Mouse (Mus musculus): ENCODE results near the gene Cog3.

The Cog3 gene

GRCm38 (mm10) chr14:75761028-75761805 lies 6.9 kb upstream of the Cog3 start:
- in situ Hi-C loops (cut with MboI, MseI), result no loop called here

GRCm38 (mm10) chr14:75758401-75758800 lies 4.1 kb upstream of the Cog3 start:
- in situ Hi-C loops (cut with MboI, MseI), result no loop called here

GRCm38 (mm10) chr14:75757821-75758220 lies 3.5 kb upstream of the Cog3 start:
- in situ Hi-C loops (cut with MboI, MseI), result no loop called here

- in situ Hi-C loops (cut with MboI, MseI), result no loop called here
Measured at GRCm38 (mm10) chr14:75756971-75757370, 2.7 kb upstream of the Cog3 start.

GRCm38 (mm10) chr14:75753206-75753605 lies 1.1 kb downstream of the Cog3 start:
- in situ Hi-C loops (cut with MboI, MseI), result no loop called here

GRCm38 (mm10) chr14:75751040-75751439 lies 3.3 kb downstream of the Cog3 start:
- in situ Hi-C loops (cut with MboI, MseI), result no loop called here

- in situ Hi-C loops (cut with MboI, MseI), result no loop called here
Measured at GRCm38 (mm10) chr14:75749123-75749522, 5.2 kb downstream of the Cog3 start.

- in situ Hi-C loops (cut with MboI, MseI), result no loop called here
Measured at GRCm38 (mm10) chr14:75747960-75748359, 6.4 kb downstream of the Cog3 start.

GRCm38 (mm10) chr14:75741904-75742303 lies 12.4 kb downstream of the Cog3 start:
- in situ Hi-C loops (cut with MboI, MseI), result no loop called here

GRCm38 (mm10) chr14:75735597-75735996 lies 18.7 kb downstream of the Cog3 start:
- in situ Hi-C loops (cut with MboI, MseI), result loop anchor here (5.0 kb wide), 1 partner anchor 523 kb away; no protein-coding TSS in a partner anchor

- in situ Hi-C loops (cut with MboI, MseI), result no loop called here
Measured at GRCm38 (mm10) chr14:75732631-75733030, 21.7 kb downstream of the Cog3 start.

- in situ Hi-C loops (cut with MboI, MseI), result no loop called here
Measured at GRCm38 (mm10) chr14:75731361-75731760, 23.0 kb downstream of the Cog3 start.

GRCm38 (mm10) chr14:75728111-75728510 lies 26.2 kb downstream of the Cog3 start:
- in situ Hi-C loops (cut with MboI, MseI), result no loop called here

GRCm38 (mm10) chr14:75727046-75727445 lies 27.3 kb downstream of the Cog3 start:
- in situ Hi-C loops (cut with MboI, MseI), result no loop called here

- in situ Hi-C loops (cut with MboI, MseI), result no loop called here
Measured at GRCm38 (mm10) chr14:75722816-75723215, 31.5 kb downstream of the Cog3 start.

GRCm38 (mm10) chr14:75721977-75722563 lies 32.2 kb downstream of the Cog3 start:
- in situ Hi-C loops (cut with MboI, MseI), result no loop called here

GRCm38 (mm10) chr14:75720121-75720520 lies 34.2 kb downstream of the Cog3 start:
- in situ Hi-C loops (cut with MboI, MseI), result no loop called here

- in situ Hi-C loops (cut with MboI, MseI), result no loop called here
Measured at GRCm38 (mm10) chr14:75716410-75716809, 37.9 kb downstream of the Cog3 start.

GRCm38 (mm10) chr14:75713661-75714060 lies 40.7 kb downstream of the Cog3 start:
- in situ Hi-C loops (cut with MboI, MseI), result no loop called here

- in situ Hi-C loops (cut with MboI, MseI), result no loop called here
Measured at GRCm38 (mm10) chr14:75712687-75713086, 41.6 kb downstream of the Cog3 start.

- in situ Hi-C loops (cut with MboI, MseI), result no loop called here
Measured at GRCm38 (mm10) chr14:75711731-75712130, 42.6 kb downstream of the Cog3 start.

- in situ Hi-C loops (cut with MboI, MseI), result no loop called here
Measured at GRCm38 (mm10) chr14:75708986-75709385, 45.3 kb downstream of the Cog3 start.

GRCm38 (mm10) chr14:75707771-75708170 lies 46.5 kb downstream of the Cog3 start:
- in situ Hi-C loops (cut with MboI, MseI), result no loop called here

Data from T-helper 2 cell (primary cell).